Mouse (Mus musculus) naive thymus-derived CD4-positive, alpha-beta T cell, adult 2 months (primary cell): Measurements from ENCODE around the gene Urb1.
A peak's percentile ranks its signal among the peaks of the same experiment; 100 is the strongest.
"Not testable (repeated sequence)": the region's sequence is repeated elsewhere in the genome, so short reads cannot be mapped to it uniquely, and the experiment has no call there.

Experiments
- DNase-seq: peaks from one replicate; pipeline ENCODE4 v3.0.0-alpha.2; 2011; ENCODE audit warnings: low read depth

The Urb1 gene

GRCm38 (mm10) chr16:90809975-90810715, at the start of gene Urb1:
Gene Urb1 (minus strand): TSS chr16:90810413.
- peak; percentile 98 for DNase-seq

GRCm38 (mm10) chr16:90858206-90858605, 48.0 kb upstream of the Urb1 start:
- no peak for DNase-seq

GRCm38 (mm10) chr16:90856552-90857200, 46.5 kb upstream of the Urb1 start:
- no peak for DNase-seq

- no peak for DNase-seq
These were observed 41.6 kb upstream of the Urb1 start for GRCm38 (mm10) chr16:90851621-90852334.

GRCm38 (mm10) chr16:90850881-90851280, 40.7 kb upstream of the Urb1 start:
- DNase-seq, result no peak

- DNase-seq, result no peak
These were observed 39.0 kb upstream of the Urb1 start for GRCm38 (mm10) chr16:90849262-90849661.

- no peak for DNase-seq
These were observed 38.5 kb upstream of the Urb1 start for GRCm38 (mm10) chr16:90848697-90849096.

- no peak for DNase-seq
These were observed 35.4 kb upstream of the Urb1 start for GRCm38 (mm10) chr16:90845591-90845990.

GRCm38 (mm10) chr16:90845038-90845437, 34.8 kb upstream of the Urb1 start:
- no peak for DNase-seq

- DNase-seq, result no peak
These were observed 32.0 kb upstream of the Urb1 start for GRCm38 (mm10) chr16:90842164-90842563.

GRCm38 (mm10) chr16:90837431-90837830, 27.2 kb upstream of the Urb1 start:
- no peak for DNase-seq

GRCm38 (mm10) chr16:90833041-90833791, 23.0 kb upstream of the Urb1 start:
- no peak for DNase-seq

- DNase-seq, result no peak
These were observed 22.3 kb upstream of the Urb1 start for GRCm38 (mm10) chr16:90832495-90832894.

- no peak for DNase-seq
These were observed 21.5 kb upstream of the Urb1 start for GRCm38 (mm10) chr16:90831676-90832075.

GRCm38 (mm10) chr16:90830686-90831439, 20.6 kb upstream of the Urb1 start:
- DNase-seq, result no peak

GRCm38 (mm10) chr16:90829894-90830685, 19.9 kb upstream of the Urb1 start:
- peak; percentile 35 for DNase-seq

- DNase-seq, result no peak
These were observed 18.9 kb upstream of the Urb1 start for GRCm38 (mm10) chr16:90829136-90829535.

GRCm38 (mm10) chr16:90827498-90827897, 17.3 kb upstream of the Urb1 start:
- DNase-seq, result no peak

- DNase-seq, result no peak
These were observed 16.2 kb upstream of the Urb1 start, which contains the start of gene Eva1c for GRCm38 (mm10) chr16:90826457-90826856. Gene Eva1c (plus strand): TSS chr16:90826719.

- no peak for DNase-seq
These were observed 15.8 kb upstream of the Urb1 start for GRCm38 (mm10) chr16:90826041-90826440.

- not testable (repeated sequence) for DNase-seq
These were observed 13.8 kb upstream of the Urb1 start for GRCm38 (mm10) chr16:90823986-90824385.
